Mouse (Mus musculus): ENCODE measurements around the gene 1810009A15Rik.
"Not testable (repeated sequence)": the region's sequence is repeated elsewhere in the genome, so short reads cannot be mapped to it uniquely, and the experiment has no call there.

The 1810009A15Rik gene

GRCm38 (mm10) chr19:8888511-8889385 lies at the start of gene 1810009A15Rik, which contains the start of gene Gm49416:
TSS of gene 1810009A15Rik (plus strand) at chr19:8888853.
TSS of gene Gm49416 (plus strand) at chr19:8888926.
- in situ Hi-C loops (cut with MboI, MseI) = loop anchor here (25.0 kb wide), 1 partner anchor 1099 kb away; the partner anchor contains the start of gene Fth1

DNA sequence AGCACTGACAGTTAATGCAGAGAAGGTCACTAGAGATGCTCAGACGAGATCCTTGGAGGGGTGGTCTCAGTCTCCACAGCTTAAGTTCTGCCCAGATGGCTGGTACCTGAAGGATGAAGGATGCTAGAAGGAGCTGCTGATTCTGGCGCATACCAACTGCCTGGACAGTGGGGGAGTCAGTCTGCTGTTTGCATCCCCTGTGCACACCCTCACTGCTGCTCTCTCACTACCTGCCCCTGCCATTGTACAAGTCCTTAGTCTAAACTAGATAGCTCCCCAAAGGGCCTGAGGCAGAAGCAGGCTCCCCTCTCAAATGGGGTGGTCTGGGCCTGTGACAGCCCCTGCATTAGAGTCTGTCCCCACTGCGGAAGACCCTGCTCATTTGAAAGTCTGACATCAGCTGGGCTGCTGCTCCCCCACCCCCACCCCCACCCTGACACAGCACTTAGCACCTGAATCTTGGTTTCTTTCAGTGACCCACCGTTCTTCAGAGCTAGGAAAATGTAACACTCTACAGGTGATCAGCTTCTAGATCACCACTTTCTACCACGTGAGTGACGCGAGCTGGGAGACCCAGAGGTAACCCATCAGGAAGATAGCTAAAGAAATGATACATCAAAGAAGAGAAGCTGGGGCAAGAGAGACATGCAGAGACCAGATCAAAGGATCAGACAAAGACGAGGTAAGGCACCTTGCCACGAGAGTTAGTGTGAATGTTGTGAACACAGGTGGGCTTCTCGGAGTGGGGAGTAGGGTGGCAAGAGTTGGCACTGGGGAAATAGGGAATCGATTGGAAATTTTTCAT lies 49.3 kb upstream of the 1810009A15Rik start, which contains the start of gene Gng3:
Gng3 (minus strand) TSS at position 92 of the 805 bp plus-strand sequence.
- in situ Hi-C loops (cut with MboI, MseI) = loop anchor here (5.0 to 25.0 kb wide), 3 partner anchors 58 to 252 kb away; partner anchors contain the start of genes Ganab and Slc22a8

- in situ Hi-C loops (cut with MboI, MseI) = loop anchor here (5.0 to 25.0 kb wide), 3 partner anchors 57 to 253 kb away; partner anchors contain the start of genes Ganab and Slc22a8
These were observed 48.5 kb upstream of the 1810009A15Rik start for GRCm38 (mm10) chr19:8839908-8840791.

- in situ Hi-C loops (cut with MboI, MseI) = loop anchor here (25.0 kb wide), 1 partner anchor 254 kb away; the partner anchor contains the start of gene Slc22a8
These were observed 47.6 kb upstream of the 1810009A15Rik start for GRCm38 (mm10) chr19:8841012-8841411.

DNA sequence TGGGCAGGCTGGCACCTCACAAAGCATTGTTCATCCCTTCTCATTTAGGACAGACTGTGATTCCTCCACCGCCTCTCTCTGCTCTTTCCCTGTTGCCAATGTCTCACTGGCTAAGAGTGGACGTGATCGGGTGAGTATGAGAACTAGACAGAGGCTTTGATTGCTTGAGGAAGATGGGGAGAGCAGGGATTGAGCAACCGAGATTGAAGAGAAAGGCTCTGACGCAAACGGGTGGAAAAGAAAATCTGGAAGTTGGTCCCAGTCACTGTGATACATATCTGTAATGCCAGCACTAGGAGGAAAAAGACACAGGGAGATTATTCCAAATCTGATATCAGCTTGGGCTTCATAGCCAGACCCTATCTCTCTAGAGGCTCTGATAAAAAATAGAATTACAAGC lies 45.7 kb upstream of the 1810009A15Rik start:
- in situ Hi-C loops (cut with MboI, MseI) = loop anchor here (25.0 kb wide), 1 partner anchor 256 kb away; the partner anchor contains the start of gene Slc22a8

DNA sequence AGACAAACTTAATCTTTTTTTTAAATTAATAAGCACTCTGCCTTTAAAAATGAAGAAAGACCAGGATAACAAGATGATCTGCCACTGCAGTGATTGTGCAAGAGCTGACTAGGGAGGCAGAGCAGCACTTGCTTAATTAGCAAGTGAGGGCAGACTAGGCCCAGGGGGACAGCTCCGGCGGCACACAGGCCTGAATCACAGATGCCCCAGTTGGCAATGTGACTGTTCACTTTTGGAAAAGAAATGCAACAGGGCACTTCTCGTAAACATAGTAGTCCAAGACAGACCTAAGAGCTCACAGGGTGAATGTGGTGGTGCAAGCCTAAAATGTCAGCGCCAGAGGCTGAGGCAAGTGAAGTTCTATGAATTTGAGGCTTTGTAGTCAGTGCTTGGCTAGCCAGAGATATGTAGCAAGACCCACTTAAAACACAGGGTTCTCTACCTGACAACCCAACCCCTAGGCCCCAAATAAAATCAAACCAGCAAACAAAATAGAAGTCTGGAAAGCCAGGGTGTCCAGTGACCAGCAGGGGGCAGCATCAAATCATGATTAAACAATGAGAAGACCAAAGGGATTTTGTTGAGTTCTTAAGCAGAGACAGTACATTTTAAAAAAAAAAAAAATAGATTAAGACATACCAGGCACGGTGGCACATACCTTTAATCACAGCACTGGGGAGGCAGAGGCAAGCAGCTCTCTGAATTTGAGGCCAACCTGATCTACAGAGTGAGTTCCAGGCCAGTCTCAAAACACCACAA lies 44.1 kb upstream of the 1810009A15Rik start:
- in situ Hi-C loops (cut with MboI, MseI) = loop anchor here (5.0 to 25.0 kb wide), 2 partner anchors 257 to 268 kb away; partner anchors contain the start of gene Slc22a8

- in situ Hi-C loops (cut with MboI, MseI) = loop anchor here (5.0 to 25.0 kb wide), 2 partner anchors 261 to 264 kb away; partner anchors contain the start of gene Slc22a8
These were observed 40.3 kb upstream of the 1810009A15Rik start for GRCm38 (mm10) chr19:8848356-8848755.

GRCm38 (mm10) chr19:8850402-8850901 lies 38.2 kb upstream of the 1810009A15Rik start, which contains the start of gene Lrrn4cl:
TSS of gene Lrrn4cl (plus strand) at chr19:8850768.
- in situ Hi-C loops (cut with MboI, MseI) = no loop called here

DNA sequence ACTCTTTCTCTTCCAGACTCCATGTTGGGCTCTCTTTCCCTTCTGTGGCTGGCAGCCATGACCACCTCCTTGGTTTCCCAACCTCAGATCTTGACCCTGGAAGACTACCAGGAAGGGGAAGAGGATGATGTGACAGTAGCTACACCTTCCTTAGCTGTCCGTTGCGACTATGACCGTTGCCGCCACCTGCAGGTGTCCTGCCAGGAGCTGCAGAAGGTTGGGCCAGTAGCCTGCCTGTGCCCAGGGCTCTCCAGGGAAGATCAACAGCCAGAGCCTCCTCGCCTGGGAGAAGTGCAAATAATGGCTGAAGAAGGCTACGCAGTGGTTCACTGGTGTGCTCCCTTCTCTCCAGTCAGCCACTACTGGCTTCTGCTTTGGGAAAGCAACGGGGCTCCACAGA lies 37.0 kb upstream of the 1810009A15Rik start:
- in situ Hi-C loops (cut with MboI, MseI) = no loop called here

DNA sequence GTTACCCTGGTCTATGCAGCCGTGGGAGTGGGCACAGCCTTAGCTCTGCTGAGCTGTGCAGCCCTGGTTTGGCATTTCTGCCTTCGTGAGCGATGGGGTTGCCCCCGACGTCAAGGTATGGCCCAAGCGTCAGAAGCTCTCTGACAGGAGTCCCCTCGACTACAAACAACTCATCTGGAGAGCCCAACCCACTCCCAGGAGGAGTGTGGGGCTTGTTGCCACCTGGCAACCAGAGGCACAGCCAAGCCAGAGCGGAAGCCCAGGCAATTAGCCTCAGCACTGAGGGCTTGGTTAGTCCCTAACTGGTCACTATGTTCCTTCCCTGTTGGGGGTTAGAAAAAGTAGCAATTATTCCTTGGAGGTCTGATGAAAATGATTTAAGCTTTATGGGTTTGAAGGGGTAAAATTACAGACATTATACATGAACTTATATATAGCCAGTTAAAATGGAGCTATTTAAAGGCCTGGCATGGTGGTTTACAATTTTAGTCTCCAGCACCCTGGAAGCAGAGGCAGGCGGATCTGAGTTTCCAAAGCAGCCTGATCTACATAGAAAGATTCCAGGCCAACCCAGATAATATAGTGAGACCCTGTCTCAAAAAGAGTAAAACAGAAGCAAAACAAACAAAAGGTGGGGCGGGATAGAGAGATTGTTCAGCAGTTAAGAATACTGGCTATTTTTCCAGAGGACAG lies 36.3 kb upstream of the 1810009A15Rik start:
- in situ Hi-C loops (cut with MboI, MseI) = no loop called here

DNA sequence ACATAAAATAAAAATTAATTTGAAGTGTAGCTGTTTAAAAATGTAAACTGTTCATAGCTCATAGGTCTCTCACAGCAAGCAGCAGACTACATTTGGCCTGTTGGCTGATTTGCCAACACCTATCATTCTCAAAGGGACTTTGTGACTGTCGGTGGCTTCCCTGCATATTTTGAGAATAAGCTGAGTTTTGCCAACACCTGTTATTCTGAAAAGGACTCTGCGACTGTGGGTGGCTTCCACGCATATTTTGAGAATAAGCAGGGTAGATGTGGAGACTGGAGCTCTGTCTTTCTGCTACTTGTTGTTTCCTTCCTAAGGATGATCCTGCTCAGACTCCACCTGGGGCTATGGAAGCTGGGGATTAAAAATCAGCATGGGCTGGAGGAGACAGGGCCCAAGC lies 35.5 kb upstream of the 1810009A15Rik start:
- in situ Hi-C loops (cut with MboI, MseI) = no loop called here

- in situ Hi-C loops (cut with MboI, MseI) = no loop called here
These were observed 31.0 kb upstream of the 1810009A15Rik start for GRCm38 (mm10) chr19:8857689-8858088.

- in situ Hi-C loops (cut with MboI, MseI) = no loop called here
These were observed 29.6 kb upstream of the 1810009A15Rik start for GRCm38 (mm10) chr19:8859018-8859417.

DNA sequence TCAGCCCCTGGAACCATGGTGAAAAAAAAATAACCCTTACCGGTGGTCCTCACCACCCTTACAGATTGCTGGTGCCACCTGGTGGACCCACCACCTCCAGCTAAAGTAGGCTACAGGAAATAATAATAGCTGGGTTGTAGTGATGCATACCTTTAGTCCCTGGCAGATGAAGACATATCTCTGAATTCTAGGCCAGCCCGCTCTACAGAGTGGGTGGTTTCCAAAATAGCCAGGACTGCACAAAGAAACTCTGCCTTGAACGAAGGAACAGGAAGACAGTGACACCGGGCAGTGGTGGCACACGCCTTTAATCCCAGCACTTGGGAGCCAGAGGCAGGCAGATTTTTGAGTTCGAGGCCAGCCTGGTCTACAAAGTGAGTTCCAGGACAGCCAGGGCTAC lies 24.4 kb upstream of the 1810009A15Rik start:
- in situ Hi-C loops (cut with MboI, MseI) = no loop called here

DNA sequence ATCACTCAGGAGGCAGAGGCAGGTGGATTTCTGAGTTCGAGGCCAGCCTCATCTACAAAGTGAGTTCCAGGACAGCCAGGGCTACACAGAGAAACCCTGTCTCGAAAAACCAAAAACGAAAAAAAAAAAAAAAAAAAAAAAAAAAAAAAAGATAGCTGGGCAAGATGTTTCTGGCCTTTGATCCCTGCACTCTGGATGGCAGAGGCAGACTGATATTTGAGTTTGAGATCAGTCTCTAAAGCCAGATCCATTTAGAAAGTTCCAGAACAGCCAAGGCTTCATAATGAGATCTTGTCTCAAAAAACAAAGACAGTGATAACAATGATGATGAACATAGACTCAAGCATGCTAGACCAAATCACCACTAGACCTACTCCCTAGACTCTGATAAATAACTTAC lies 18.3 kb upstream of the 1810009A15Rik start:
- in situ Hi-C loops (cut with MboI, MseI) = not testable (repeated sequence)

- in situ Hi-C loops (cut with MboI, MseI) = no loop called here
These were observed 17.8 kb upstream of the 1810009A15Rik start for GRCm38 (mm10) chr19:8870838-8871237.

GRCm38 (mm10) chr19:8871267-8872186 lies 17.1 kb upstream of the 1810009A15Rik start, which contains the start of gene Ubxn1:
TSS of gene Ubxn1 (plus strand) at chr19:8871496.
- in situ Hi-C loops (cut with MboI, MseI) = no loop called here

All from regulatory T cell (primary cell).